Mouse (Mus musculus): Measurements from ENCODE around the gene Olfr878.

GRCm38 (mm10) chr9:37924194-37924593 lies 6.6 kb downstream of the Olfr878 start:
- no peak for TF ChIP-seq RAD21 (IDR thresholded peaks at IDR 0.05; ENCODE audit: low read depth, low read length)
- TF ChIP-seq SIN3A (IDR thresholded peaks at IDR 0.05; ENCODE audit: low read length) = no peak
- TF ChIP-seq MAX (IDR thresholded peaks at IDR 0.05; ENCODE audit: low read length) = no peak
- no peak for TF ChIP-seq CTCF (conservative IDR thresholded peaks at IDR 0.05 in 1 of 2, IDR thresholded peaks at IDR 0.05 in 1 of 2; ENCODE audit: low read depth in 2 of 2, low read length in 2 of 2)
- no peak for TF ChIP-seq POLR2A (IDR thresholded peaks at IDR 0.05; ENCODE audit: low read depth, low read length)
- TF ChIP-seq BHLHE40 (IDR thresholded peaks at IDR 0.05; ENCODE audit: low read depth, low read length) = no peak
- no peak for TF ChIP-seq EP300 (IDR thresholded peaks at IDR 0.05; ENCODE audit: low read length)
- no peak for TF ChIP-seq MAFK (IDR thresholded peaks at IDR 0.05; ENCODE audit: insufficient replicate concordance, low read length)
- TF ChIP-seq USF2 (conservative IDR thresholded peaks at IDR 0.05; ENCODE audit: low read depth, low read length) = no peak
- TF ChIP-seq MXI1 (IDR thresholded peaks at IDR 0.05; ENCODE audit: low read depth, low read length) = no peak
